In genomic region chr9:99183043-99183670, GRCm38 (mm10) we compare ENCODE assay signal across 12 mouse cellular contexts. TPM values are rescaled to one million over a fixed set of nuclear protein-coding genes. Genes with fewer than 3 reads are reported as not detected.
DNase-seq lines count a peak whose midpoint lies in the region; ATAC-seq and TF ChIP-seq lines count a peak whose summit lies in the region.
"Had no signal": no experiment of that assay in that cellular context is flagged by ENCODE, and none has a peak within 500 bp of the region (broad histone marks: within the 10 kb centered on the region; RNA-seq: fewer than 3 reads in every experiment).

No protein-coding gene starts in this region.

- 0 out of 2 replicates have a peak, but pooled peaks have one; percentile 14 for ATAC-seq in heart, postnatal 0 days (ENCODE audit: insufficient read depth, low read depth)

- H3K27me3 ChIP-seq in heart, embryonic 10.5 days (ENCODE audit: insufficient read depth, poor library complexity, severe bottlenecking): no peaks in the 10 kb centered on the region
- H3K27me3 ChIP-seq in heart, postnatal 0 days (ENCODE audit: control insufficient read depth, insufficient read depth, low read length): no peaks in the 10 kb centered on the region

- H3K4me2 ChIP-seq in heart, postnatal 0 days (ENCODE audit: low read depth, low read length): no peak overlapping the region

- TF ChIP-seq EP300 in heart, postnatal 0 days (IDR thresholded peaks at IDR 0.05; ENCODE audit: low read depth): no peak

- H3K36me3 ChIP-seq in heart, embryonic 10.5 days: no peaks in the 10 kb centered on the region
- H3K36me3 ChIP-seq in heart, postnatal 0 days (replicated peaks; ENCODE audit: control insufficient read depth, insufficient read depth, low read length): no peaks in the 10 kb centered on the region
- H3K36me3 ChIP-seq: limb, embryonic 10.5 days had no signal

- H3K9me3 ChIP-seq in heart, embryonic 10.5 days: no peaks in the 10 kb centered on the region
- H3K9me3 ChIP-seq in heart, postnatal 0 days (replicated peaks; ENCODE audit: control insufficient read depth, low read length): no peaks in the 10 kb centered on the region
- H3K9me3 ChIP-seq: limb, embryonic 10.5 days had no signal

- no peak for TF ChIP-seq CTCF in heart, postnatal 0 days (IDR thresholded peaks at IDR 0.05; ENCODE audit: low read depth)

- peak; percentile 95 for DNase-seq in heart, adult 11 months
- no peak for DNase-seq in heart, embryonic 10.5 days (ENCODE audit: low spot score)
- DNase-seq in 416B (ENCODE audit: low read depth): peak; percentile 84
- no peak for DNase-seq in heart, postnatal 0 days (ENCODE audit: low spot score)
- peak; percentile 48 for DNase-seq in lung, postnatal 36 days
- DNase-seq in ovary, adult 18-20 months (ENCODE audit: low spot score): no peak
- DNase-seq in left cerebral cortex, adult 11 months (ENCODE audit: low spot score): no peak
- DNase-seq in adrenal gland, postnatal 36 days: no peak
- DNase-seq: midbrain, embryonic 14.5 days had no signal

- no peak overlapping the region for H3K9ac ChIP-seq in heart, postnatal 0 days (replicated peaks; ENCODE audit: low read depth, low read length)

- peaks cover 8% of the 10 kb centered on the region; the same call in 1 of the 2 replicates for H3K4me1 ChIP-seq in heart, embryonic 10.5 days
- no peaks in the 10 kb centered on the region for H3K4me1 ChIP-seq in heart, postnatal 0 days (ENCODE audit: control insufficient read depth, insufficient read depth)
- H3K4me1 ChIP-seq: limb, embryonic 10.5 days had no signal

- H3K4me3 ChIP-seq in heart, embryonic 10.5 days: no peak overlapping the region
- H3K4me3 ChIP-seq in heart, postnatal 0 days (ENCODE audit: low read depth, low read length): no peak overlapping the region
- H3K4me3 ChIP-seq: limb, embryonic 10.5 days had no signal

- no peak overlapping the region for H3K27ac ChIP-seq in heart, embryonic 10.5 days
- H3K27ac ChIP-seq in heart, postnatal 0 days (ENCODE audit: low read depth): no peak overlapping the region
- H3K27ac ChIP-seq: kidney, postnatal 0 days; limb, embryonic 10.5 days had no signal

- WGBS in heart, embryonic 10.5 days: 67% methylated on average over 8 of the region's 8 CpGs
- 55% methylated on average over 8 of the region's 8 CpGs for WGBS in heart, postnatal 0 days

RNA-seq across cellular contexts. Expression of gene Pik3cb, which starts 42.7 kb away (rescaled TPM):
- 2.0 and 2.4 TPM in 2 replicates for polyA plus RNA-seq in heart, embryonic 10.5 days (2016; fragmentation: Nextera tagmentation; extraction: Ambion mirVana)
- total RNA-seq in heart, postnatal 0 days (2014; rRNA removed; ENCODE audit: low replicate concordance): 1.9 and 2.1 TPM in 2 replicates
- 0.75 and 1.7 TPM in 2 replicates for polyA plus RNA-seq in heart, postnatal 0 days (2015; fragmentation: Nextera tagmentation; extraction: Ambion mirVana)
- 10 to 100 TPM; 16.9 to 18.3 TPM for total RNA-seq in adrenal gland, postnatal 36 days (2021)

RNA-seq across cellular contexts. Expression of gene Faiml, which starts 53.9 kb away (rescaled TPM):
- polyA plus RNA-seq in heart, embryonic 10.5 days (2016; fragmentation: Nextera tagmentation; extraction: Ambion mirVana): not detected in 2 replicates
- total RNA-seq in heart, postnatal 0 days (2014; rRNA removed; ENCODE audit: low replicate concordance): not detected in 2 replicates
- not detected in 2 replicates for polyA plus RNA-seq in heart, postnatal 0 days (2015; fragmentation: Nextera tagmentation; extraction: Ambion mirVana)
- not detected for total RNA-seq in adrenal gland, postnatal 36 days (2021)
- polyA plus RNA-seq: heart, embryonic 16.5 days; kidney, postnatal 0 days; limb, embryonic 10.5 days; midbrain, embryonic 14.5 days had no signal

Comparison
In these comparisons a context has a peak if more than half of its experiments do, and no peak if none do; other contexts are left out.
1. DNase-seq: peak in heart, adult 11 months (single experiment), 416B (single experiment) and lung, postnatal 36 days (single experiment); none in heart, embryonic 10.5 days (single experiment), heart, postnatal 0 days (single experiment), ovary, adult 18-20 months (single experiment), left cerebral cortex, adult 11 months (single experiment) and adrenal gland, postnatal 36 days (0 of 2).